Mouse (Mus musculus): ENCODE data around the gene Tmem205. TPM values are rescaled to one million over a fixed set of nuclear protein-coding genes. Genes with fewer than 3 reads are reported as not detected.

Gene Tmem205
- total RNA-seq, 2 experiments from 2014 or later = 21.1 to 40.4 TPM

DNA sequence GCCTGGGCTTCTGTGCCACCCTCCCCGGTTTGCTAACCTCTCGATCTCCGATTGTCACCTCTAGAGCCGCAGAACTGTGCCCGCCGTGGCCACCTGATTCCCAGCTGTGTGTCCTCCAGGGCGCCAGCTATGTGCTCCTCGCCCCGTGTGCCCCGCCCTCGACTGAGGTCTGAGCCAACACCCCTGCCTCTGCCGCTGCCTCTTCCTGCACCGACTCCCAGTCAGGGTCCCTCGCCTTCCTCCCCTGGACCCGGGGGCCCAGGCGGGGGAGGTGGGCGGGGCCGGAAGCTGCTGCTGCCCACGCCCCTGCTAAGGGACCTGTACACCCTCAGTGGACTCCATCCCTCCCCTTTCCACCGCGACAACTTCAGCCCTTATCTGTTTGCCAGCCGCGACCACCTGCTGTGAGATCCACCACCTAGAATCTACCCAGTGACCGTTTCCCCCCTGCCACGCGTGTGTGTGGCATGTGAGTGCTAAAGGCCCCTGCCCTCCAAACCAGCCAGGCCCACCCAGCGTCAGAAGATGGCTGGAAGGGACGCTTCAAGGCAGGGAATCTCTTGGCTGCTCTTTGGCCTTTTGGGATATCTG, 20.3 kb upstream of the Tmem205 start:
- peak; percentile 25 for ATAC-seq (replicated peaks; ENCODE audit: poor library complexity, severe bottlenecking)

DNA sequence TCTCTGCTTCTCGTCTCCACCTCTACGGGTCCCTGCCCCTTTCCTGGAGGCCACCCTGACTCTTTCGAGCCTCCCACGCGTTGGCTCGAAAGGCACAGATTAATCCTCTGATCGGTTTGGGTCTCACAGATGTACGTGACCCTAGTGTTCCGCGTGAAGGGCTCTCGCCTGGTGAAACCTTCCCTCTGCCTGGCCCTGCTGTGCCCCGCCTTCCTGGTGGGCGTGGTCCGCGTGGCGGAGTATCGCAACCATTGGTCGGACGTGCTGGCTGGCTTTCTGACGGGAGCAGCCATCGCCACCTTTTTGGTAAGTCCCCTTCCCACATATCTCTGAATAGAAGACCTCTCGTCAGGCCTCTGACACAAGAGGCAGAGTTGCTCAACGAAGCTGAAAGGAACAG, 16.9 kb upstream of the Tmem205 start:
- ATAC-seq (replicated peaks; ENCODE audit: poor library complexity, severe bottlenecking) = peak; percentile 39

GRCm38 (mm10) chr9:21943638-21944037, 16.3 kb upstream of the Tmem205 start:
- ATAC-seq (replicated peaks; ENCODE audit: poor library complexity, severe bottlenecking) = no peak

DNA sequence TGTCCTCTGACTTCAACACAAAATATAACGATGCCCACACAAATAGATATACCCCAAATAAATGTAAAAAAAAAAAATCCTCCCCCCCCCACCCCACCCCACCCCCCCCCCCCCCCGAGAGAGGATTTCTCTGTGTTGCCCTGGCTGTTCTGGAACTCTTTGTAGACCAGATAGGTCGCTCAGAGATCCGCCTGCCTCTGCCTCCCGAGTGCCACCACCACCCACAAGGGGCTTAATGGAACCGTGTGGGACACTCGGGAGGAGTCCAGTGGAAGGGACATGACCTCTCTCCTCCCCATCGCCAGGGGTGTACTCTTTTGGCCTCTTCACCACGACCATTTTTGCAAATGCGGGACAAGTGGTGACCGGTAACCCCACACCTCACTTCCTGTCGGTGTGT, 15.7 kb upstream of the Tmem205 start:
- ATAC-seq (replicated peaks; ENCODE audit: poor library complexity, severe bottlenecking) = no peak

DNA sequence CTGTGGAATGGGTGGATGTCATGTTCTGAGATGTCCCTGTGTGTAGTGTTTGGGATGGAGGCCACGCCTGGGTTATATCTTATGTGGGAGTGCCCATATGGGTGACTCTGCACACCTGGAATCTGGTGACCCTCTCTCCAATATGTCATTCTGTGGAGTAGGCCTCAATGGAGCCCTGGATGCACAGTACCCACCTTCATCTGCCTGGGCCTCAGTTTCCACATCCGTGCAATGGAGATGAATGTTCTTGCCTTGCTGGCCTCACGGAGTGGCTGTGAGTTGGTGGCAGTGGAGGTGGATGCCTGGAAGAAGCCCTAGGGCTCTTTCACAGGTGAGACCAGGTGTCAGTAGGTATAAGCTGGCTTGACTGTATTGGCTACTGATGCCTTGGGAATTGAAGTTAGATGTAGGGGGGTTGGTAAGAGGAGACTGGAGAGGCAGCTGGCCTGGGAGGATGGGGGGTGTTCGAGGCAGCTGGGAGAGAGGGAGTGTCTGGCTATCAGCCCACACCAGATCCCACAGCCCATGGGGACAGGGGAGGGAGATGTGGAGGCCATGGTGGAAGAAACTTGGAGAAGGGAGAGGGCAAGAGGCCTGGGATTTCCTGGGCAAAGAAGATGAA, 11.0 kb upstream of the Tmem205 start:
- no peak for ATAC-seq (replicated peaks; ENCODE audit: poor library complexity, severe bottlenecking)

DNA sequence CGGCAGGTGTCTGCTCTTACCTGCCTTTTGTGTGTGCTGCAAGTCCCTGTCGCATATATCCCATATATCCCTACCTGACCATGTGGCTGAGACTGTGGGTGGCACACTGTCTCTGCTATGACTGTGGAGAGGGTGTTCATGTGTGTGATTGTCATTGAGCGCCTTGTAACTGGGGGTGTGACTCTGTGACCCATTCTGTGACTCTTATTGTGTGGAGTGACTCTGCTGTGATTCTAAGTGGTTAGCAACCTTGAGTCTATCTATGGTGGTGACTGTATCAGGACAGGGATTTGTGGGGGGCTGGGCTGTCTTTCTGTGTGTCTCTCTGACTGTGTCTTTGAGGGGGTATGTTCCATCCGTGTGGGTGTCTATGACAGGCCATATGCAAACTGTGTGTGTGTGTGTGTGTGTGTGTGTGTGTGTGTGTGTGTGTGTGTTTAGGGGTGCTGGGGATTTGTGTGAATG, 10.4 kb upstream of the Tmem205 start:
- ATAC-seq (replicated peaks; ENCODE audit: poor library complexity, severe bottlenecking) = no peak

- peak; percentile 99 for ATAC-seq (replicated peaks; ENCODE audit: poor library complexity, severe bottlenecking)
Measured at GRCm38 (mm10) chr9:21936692-21937570, 9.6 kb upstream of the Tmem205 start, which contains the start of gene Plppr2. Gene Plppr2 (plus strand): TSS chr9:21937033.

- no peak for ATAC-seq (replicated peaks; ENCODE audit: poor library complexity, severe bottlenecking)
Measured at GRCm38 (mm10) chr9:21935466-21936131, 8.2 kb upstream of the Tmem205 start.

DNA sequence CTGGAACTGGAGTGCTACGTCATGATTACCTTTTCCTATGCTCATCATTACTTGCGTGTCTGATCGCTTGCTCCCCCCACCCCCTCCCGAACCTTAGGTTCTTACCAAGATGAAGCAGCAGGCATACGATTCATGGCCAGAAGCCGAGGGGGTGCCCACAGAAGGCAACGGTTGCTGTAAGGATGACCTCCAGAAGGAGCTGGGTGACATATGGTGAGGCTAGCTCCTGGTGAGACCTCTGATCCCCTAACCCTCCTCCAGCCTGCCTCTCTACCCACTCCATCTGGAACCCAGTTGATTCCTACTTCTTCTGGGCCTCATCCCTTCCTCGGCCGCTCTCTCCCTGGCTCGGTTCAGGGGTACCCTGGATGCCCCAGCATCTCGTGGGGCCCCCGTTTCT, 6.7 kb upstream of the Tmem205 start:
- ATAC-seq (replicated peaks; ENCODE audit: poor library complexity, severe bottlenecking) = no peak

- no peak for ATAC-seq (replicated peaks; ENCODE audit: poor library complexity, severe bottlenecking)
Measured at GRCm38 (mm10) chr9:21932445-21933137, 5.2 kb upstream of the Tmem205 start.

- no peak for ATAC-seq (replicated peaks; ENCODE audit: poor library complexity, severe bottlenecking)
Measured at GRCm38 (mm10) chr9:21932006-21932405, 4.7 kb upstream of the Tmem205 start.

DNA sequence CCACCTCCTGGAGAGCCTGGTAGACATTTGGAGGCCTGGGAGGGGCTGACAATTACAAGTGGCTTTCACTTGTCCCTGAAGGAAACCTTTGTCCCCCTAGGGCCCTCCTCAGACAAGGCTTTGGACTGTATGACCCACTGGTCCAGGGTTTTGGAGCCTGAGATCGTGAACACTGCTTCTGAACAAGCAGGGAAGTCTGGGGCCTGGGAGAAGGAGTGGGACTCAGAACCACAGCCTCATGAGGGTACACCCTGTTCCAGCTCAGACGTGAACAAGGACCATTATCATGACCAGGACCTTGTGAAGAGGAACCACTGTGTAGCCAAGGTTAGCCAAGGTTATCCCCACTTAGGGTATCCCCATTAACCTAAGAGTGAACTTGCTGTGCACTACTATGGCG, 1.9 kb upstream of the Tmem205 start:
- no peak for ATAC-seq (replicated peaks; ENCODE audit: poor library complexity, severe bottlenecking)

- peak; percentile 25; the same call in 1 of the 2 replicates for ATAC-seq (replicated peaks; ENCODE audit: poor library complexity, severe bottlenecking)
Measured at GRCm38 (mm10) chr9:21926784-21927183, 572 bp downstream of the Tmem205 start.

DNA sequence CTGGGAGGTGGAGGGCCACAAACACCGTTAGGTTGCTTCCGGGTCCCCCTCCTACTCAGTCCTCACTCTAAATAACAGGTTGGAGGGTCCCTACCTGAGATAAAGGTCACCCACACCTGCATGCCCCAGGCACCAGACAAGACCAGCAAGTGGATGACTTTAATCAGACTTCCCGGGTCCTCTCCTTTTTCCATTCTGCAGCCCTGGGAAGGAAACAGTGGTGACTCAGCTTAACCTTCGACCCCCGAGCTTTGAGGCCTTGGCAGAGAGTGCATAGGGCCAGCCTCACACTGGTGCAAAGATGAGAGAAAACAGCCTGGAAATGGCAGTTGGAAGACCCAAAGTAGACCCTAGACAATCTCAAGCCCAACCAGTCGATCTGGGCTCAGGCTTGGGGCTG, 1.2 kb downstream of the Tmem205 start:
- ATAC-seq (replicated peaks; ENCODE audit: poor library complexity, severe bottlenecking) = no peak

DNA sequence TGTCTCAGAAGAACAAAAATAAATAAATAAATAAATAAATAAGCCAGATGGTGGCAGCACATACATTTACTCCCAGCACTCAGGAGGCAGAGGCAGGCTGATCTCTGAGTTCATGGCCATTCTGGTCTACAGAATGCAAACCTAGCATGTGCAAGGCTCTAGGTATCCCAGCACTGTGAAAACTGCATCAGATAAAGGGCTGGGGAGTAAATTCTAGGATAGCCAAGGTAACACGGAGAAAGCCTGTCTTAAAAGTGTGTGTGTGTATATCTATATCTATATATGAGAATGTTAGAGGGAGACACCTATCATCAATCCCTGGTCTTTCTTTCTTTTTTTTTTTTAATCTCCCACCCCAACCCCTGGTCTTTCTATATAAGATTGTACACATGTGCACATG, 1.9 kb downstream of the Tmem205 start:
- no peak for ATAC-seq (replicated peaks; ENCODE audit: poor library complexity, severe bottlenecking)

GRCm38 (mm10) chr9:21925034-21925433, 2.3 kb downstream of the Tmem205 start:
- no peak for ATAC-seq (replicated peaks; ENCODE audit: poor library complexity, severe bottlenecking)

DNA sequence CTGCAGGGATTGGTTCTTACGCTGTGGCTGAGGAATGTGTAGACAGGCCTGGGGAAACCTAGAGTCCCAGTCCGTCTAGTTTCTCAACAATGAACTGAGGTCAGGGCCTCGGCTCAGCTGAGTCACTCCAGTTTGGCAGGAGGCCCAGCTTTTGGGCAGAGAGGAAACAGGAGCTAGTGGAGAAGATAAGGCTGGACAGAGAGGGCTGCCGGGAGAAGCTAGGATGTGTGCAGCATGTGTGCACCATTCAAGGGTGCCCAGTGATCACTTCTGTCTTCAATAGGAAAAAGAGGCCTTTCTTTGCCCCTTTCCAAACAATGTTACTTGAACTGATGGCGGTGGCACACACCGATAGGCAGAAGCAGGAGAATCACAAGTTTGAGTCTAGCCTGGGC, 3.3 kb downstream of the Tmem205 start:
- ATAC-seq (replicated peaks; ENCODE audit: poor library complexity, severe bottlenecking) = peak; percentile 75

GRCm38 (mm10) chr9:21923490-21924098, 3.8 kb downstream of the Tmem205 start:
- ATAC-seq (replicated peaks; ENCODE audit: poor library complexity, severe bottlenecking) = no peak

GRCm38 (mm10) chr9:21923036-21923435, 4.3 kb downstream of the Tmem205 start:
- ATAC-seq (replicated peaks; ENCODE audit: poor library complexity, severe bottlenecking) = no peak
